Mouse (Mus musculus) ovary, adult 2 months (tissue): Measurements from ENCODE around the gene C2cd2l. TPM values are rescaled to one million over a fixed set of nuclear protein-coding genes. Genes with fewer than 3 reads are reported as not detected.

ENCODE experiments used
- polyA plus RNA-seq: library from polyadenylated mRNA; depleted of rRNA; stranded (reverse); fragments of >200 nt; gene quantifications from 2 replicates; pipeline ENCODE4 v1.2.3, GENCODE M21; 2012; rRNA removed

Gene C2cd2l
- 57.1 and 60.9 TPM in 2 replicates for polyA plus RNA-seq

DNA sequence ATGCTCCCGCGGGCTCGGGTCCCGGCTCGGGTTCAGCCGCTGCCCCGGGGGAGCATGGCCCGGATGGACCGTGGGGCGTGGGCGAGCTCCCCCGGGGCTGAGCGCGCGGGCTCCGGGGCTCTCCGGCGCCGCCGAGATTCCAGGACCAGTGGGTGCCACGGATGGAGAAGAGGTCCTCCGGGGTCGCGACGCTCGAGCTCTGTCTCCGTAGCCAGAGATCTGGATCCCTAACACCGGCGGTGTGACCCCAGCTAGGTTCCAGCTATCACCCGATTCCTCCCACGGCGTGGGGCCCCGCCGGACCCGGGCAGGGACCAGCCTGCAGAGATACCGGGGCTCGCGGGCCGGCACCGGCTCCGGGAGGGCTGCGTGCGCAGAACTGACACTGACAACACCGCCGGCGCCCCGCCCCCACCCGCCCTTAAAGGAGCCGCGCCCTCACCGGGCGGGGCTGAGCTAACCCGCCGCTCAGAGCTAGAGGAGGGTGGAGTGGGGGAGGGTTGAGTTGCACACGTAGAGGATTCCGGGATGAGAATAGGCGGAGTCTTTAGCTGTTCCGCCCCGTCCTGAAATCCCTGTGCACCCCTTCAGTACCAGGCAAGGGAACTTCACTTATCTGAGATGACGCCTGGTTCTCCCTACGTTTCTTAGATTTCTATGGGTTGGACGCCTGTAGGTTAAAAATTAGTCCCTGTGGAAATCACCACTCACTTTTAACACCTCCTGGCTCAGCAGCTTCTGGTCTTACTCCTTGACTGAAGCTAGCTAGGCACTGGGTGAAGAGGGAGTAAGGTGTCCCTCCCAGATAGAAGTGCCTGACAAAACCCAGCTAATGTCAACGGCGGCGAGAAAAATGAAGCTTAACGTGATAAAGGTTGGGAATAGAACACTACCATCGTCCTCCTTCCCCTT lies at the start of gene C2cd2l:
C2cd2l (minus strand) TSS at position 399 of the 912 bp plus-strand sequence.

DNA sequence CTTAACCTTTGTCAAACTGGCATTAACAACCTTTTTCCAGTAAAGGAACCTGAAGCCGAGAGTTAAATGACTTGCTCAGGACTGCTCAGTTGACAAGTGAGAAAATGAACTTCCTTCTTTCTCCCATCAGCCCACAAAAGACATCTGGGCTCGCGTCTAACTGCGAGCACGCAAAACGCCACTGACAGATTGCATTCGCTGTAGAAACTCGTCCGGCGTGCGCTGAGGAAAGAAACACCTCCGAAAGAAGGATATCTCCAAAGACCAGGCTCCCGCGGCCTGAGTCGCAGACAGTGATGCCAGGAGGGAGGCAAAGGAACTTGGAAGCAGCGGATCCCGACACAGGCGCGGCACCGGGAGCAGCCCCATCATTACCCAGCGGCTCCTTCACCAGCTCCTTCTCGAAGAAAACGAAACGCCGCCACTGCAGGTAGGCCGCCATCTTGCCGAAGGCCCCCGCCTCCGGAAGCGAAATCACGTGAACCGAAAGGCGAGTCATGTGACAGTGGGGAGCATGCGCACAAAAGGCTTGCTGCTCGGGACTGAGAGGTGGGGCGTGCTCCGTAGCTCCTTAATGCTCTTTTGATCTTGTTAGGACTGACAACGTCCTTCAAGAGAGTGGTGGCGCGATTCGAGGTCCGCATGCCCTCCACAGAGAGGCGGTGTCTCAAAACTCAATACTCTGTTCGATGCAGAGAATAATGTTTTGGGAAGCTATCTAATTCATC lies 41.3 kb upstream of the C2cd2l start, which contains the start of gene Vps11:
Vps11 (minus strand) TSS at position 481 of the 728 bp plus-strand sequence.

DNA sequence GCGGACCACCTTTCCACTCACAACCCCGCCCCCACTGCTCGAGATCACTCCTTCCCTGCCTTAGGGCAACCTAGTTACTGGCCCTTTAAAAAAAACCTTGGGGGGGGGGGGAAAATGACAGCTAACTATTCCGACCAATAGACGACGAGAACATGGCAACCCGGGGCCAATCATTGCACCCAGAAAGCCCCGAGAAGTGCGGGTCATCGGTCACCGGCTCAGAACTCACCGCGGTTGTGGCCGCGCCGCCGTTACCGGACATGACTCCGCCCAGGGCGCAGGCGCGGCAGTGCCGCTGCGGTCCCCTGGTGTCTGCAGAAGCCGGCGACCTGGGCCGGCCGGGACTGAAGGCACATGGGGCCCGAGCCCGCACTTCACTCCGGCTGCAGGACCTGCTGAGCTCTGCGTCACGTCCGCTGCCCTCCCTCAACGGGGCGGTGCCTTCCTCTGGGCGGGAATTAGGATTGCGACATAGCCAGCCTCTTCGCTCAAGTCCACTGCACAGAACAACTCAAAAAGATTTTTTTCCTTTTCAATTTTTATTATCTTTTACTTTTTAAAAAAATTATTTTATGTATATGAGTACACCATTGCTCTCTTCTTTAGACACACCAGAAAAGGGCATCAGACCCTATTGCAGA lies 23.8 kb upstream of the C2cd2l start, which contains the start of gene Hmbs:
Hmbs (minus strand) TSS at position 448 of the 641 bp plus-strand sequence.

DNA sequence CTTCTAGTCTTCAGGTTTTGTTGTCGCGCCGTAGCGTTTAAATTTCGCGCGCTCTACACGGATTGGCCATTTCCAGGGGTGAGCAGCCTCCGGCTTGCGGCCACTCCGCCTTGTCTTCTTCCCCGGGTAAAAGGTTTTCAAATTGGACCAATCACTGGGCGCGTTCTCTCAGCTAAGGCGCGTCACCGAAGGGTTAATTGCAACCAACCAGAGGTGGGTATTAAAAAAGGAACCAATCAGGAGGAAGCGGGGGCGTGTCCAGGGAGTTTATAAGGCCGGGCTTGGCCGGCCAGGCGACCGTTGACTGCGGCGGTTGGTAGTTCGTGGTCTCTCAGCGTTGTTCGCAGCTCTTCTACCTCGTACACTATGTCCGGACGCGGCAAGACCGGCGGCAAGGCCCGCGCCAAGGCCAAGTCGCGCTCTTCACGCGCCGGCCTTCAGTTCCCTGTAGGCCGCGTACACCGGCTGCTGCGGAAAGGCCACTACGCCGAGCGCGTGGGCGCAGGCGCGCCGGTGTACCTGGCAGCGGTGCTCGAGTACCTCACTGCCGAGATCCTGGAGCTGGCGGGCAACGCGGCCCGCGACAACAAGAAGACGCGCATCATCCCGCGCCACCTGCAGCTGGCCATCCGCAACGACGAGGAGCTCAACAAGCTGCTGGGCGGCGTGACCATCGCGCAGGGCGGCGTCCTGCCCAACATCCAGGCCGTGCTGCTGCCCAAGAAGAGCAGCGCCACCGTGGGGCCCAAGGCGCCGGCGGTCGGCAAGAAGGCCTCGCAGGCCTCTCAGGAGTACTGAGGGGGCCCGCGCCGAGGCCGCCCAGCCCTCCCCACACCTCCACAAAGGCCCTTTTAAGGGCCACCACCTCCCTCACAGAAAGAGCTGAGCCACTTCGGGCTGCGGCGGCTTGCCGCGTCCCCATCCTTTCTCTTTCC lies 14.6 kb upstream of the C2cd2l start, which contains the start of gene H2afx:
H2afx (plus strand) TSS at position 299 of the 935 bp plus-strand sequence.

DNA sequence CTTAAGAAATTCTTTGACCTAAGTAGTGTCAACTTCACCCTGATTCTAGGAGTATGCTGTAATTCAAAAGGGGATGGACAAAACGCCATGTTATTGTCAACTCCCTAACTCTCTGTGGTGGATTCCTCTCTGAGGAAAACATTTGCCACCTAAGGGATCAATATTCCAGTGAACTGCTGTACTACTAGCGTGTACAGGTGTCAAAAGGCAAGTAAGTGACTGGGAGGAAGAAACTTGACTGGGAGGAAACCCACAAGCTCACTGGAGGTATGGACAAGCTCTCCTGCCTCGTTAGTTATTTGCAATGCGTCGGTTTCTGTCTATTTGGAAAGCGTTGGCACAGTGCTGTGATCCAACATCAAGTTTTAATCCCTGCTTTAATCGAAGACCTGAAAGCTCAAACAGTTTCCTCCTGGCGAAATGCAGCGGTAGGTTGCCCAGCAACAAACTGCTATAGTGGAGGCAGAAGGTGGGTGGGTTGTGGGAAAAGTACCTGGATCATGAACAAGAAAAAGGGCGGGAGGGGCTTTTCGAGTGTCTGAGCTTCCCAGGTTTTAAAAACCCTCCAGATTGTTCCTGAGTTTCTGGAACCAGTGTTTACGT lies 5.8 kb upstream of the C2cd2l start, which contains the start of gene Dpagt1:
Dpagt1 (plus strand) TSS at position 252 of the 603 bp plus-strand sequence.

DNA sequence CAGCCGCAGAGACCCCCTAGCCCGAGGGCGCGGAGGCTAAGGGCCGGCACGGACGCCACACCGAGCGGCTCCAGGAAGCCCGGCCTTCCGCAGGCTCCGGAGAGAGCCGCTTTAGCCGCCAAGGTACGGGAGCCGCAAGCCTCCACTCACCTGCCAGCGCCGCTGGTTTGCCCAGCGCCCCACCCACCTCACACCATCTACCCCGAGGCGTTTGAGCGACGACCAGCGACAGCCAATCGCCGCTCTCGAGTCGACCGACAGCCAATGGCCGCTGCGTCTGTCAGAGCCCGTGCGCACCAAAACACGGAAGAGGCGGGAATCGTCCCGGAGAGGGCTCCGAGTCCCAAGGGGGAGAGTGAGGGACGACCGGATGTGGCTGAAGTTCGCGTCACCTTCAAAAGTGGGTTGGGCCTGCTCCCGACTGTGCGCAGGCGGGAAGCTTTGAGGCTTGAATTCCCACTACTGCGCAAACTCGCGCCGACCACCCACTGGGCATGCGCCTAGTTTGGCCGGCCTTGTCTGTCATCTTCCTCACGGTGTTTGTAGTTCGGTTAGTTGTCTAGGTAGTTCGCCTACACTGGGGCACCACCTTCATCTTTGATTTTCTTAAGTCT lies 14.5 kb downstream of the C2cd2l start, which contains the start of gene Hinfp:
Hinfp (minus strand) TSS at position 206 of the 614 bp plus-strand sequence.

DNA sequence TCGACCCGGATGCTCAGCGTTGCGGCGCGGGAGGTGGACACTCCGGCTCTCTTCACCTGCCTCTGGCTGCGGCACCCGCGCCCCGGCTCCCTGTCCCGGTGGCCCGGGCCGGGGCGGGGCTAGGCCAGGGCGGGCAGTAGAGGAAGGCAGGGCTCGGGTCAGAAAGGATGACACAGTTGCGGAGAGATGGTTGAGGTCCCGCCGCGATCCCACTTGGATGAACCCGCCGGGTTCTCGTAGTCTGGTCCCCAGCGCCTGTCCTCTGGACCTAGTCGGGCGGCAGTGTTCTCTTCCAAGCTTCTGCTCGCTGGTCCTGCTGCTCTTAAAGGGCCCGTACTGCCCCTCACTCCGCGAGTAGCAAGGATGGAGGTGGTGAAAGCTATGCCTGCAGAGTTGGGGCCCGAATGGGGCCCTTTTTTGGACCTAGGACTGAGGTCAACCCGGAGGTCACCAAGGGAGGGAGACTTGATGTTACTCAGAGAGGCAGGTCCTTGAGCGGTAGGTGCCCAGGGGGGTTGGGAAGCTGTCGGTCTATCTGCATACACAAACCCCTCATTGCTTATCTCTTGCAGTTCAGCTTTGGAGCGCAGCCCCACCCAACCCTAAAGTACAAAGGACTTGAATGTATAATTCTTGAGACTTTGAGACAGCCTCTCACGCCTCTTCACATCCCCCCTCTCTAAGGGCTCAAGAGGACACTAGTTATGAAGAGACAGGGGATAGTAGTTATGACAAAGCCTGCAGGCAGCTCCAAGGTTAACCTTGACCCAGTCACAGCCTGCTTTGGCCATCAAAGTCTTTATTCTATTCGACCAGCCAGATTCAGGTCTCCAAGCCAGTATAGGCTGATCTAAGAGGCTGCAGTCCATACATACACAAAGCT lies 31.8 kb downstream of the C2cd2l start, which contains the start of gene Abcg4:
Abcg4 (minus strand) TSS at position 540 of the 883 bp plus-strand sequence.

DNA sequence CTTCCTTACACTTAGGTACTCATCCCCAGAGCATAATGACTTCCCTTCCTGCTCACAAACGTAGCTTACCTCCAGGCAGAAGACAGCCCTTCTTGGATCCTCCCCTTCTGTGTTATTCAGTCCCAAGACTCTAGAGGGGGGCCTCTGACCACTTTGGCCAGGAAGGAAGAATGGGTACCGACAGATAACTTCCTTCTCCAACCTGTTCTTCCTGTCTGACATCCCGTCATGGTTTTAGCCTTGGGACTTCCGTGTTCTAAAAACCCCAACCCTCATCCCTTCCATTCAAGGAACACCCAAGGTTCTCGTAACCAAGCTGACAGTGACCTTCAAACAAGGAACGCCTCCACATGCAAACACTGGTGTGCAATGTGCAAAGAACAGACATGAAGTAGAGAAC lies 51.7 kb downstream of the C2cd2l start, which contains the start of gene Nlrx1:
Nlrx1 (minus strand) TSS at position 168 of the 400 bp plus-strand sequence.

Other genes starting within 250 kb of the C2cd2l start
- 1.8 and 1.9 TPM in 2 replicates for gene Mfrp, start 218.6 kb downstream of the C2cd2l start, polyA plus RNA-seq
- gene C1qtnf5, start 213.0 kb downstream of the C2cd2l start, polyA plus RNA-seq, result 26.9 and 30.1 TPM in 2 replicates
- 0.50 and 0.68 TPM in 2 replicates for gene Gm49380, start 206.8 kb downstream of the C2cd2l start, polyA plus RNA-seq
- gene Rnf26, start 206.8 kb downstream of the C2cd2l start, polyA plus RNA-seq, result 71.8 and 72.0 TPM in 2 replicates
- gene Mcam, start 185.8 kb downstream of the C2cd2l start, polyA plus RNA-seq, result 112 and 143 TPM in 2 replicates
- 7.6 and 7.7 TPM in 2 replicates for gene Cbl, start 86.2 kb downstream of the C2cd2l start, polyA plus RNA-seq
- 19.7 and 22.5 TPM in 2 replicates for gene Ccdc153, start 79.6 kb downstream of the C2cd2l start, polyA plus RNA-seq
- gene Pdzd3, start 68.8 kb downstream of the C2cd2l start, polyA plus RNA-seq, result 0.10 and 0.24 TPM in 2 replicates
- gene Nlrx1, start 51.7 kb downstream of the C2cd2l start, polyA plus RNA-seq, result 18.5 and 18.9 TPM in 2 replicates
- gene Abcg4, start 31.7 kb downstream of the C2cd2l start, polyA plus RNA-seq, result 25.8 and 35.0 TPM in 2 replicates
- gene Hinfp, start 14.6 kb downstream of the C2cd2l start, polyA plus RNA-seq, result 26.3 and 36.2 TPM in 2 replicates
- gene Dpagt1, start 5.7 kb upstream of the C2cd2l start, polyA plus RNA-seq, result 74.2 and 75.2 TPM in 2 replicates
- gene H2afx, start 14.4 kb upstream of the C2cd2l start, polyA plus RNA-seq, result 313 and 370 TPM in 2 replicates
- 84.2 and 85.4 TPM in 2 replicates for gene Hmbs, start 23.9 kb upstream of the C2cd2l start, polyA plus RNA-seq
- gene Vps11, start 41.4 kb upstream of the C2cd2l start, polyA plus RNA-seq, result 28.5 and 31.4 TPM in 2 replicates
- 133 and 139 TPM in 2 replicates for gene Hyou1, start 59.2 kb upstream of the C2cd2l start, polyA plus RNA-seq
- 20.4 and 23.3 TPM in 2 replicates for gene Slc37a4, start 76.6 kb upstream of the C2cd2l start, polyA plus RNA-seq
- 70.5 and 98.9 TPM in 2 replicates for gene Rps25, start 86.9 kb upstream of the C2cd2l start, polyA plus RNA-seq
- 42.0 and 46.1 TPM in 2 replicates for gene Trappc4, start 87.3 kb upstream of the C2cd2l start, polyA plus RNA-seq
- 23.6 and 25.2 TPM in 2 replicates for gene Ccdc84, start 98.3 kb upstream of the C2cd2l start, polyA plus RNA-seq
- gene Foxr1, start 120.9 kb upstream of the C2cd2l start, polyA plus RNA-seq, result 1.7 and 1.8 TPM in 2 replicates
- gene Upk2, start 134.7 kb upstream of the C2cd2l start, polyA plus RNA-seq, result 0.29 and 0.55 TPM in 2 replicates
- 60.2 and 63.2 TPM in 2 replicates for gene Bcl9l, start 162.5 kb upstream of the C2cd2l start, polyA plus RNA-seq
- gene Cxcr5, start 241.6 kb upstream of the C2cd2l start, polyA plus RNA-seq, result 0.13 and 0.69 TPM in 2 replicates